Mouse (Mus musculus) c-Kit-negative CD71-positive TER-119-positive erythroid progenitor cells, embryonic 14.5 days (primary cell): ENCODE measurements around the gene Cdkl3.

ENCODE experiments used
- DNase-seq: peaks from one replicate; pipeline ENCODE4 v3.0.0-alpha.2; 2013; ENCODE audit warnings: low read depth, low spot score

The Cdkl3 gene

GRCm38 (mm10) chr11:52011541-52011940 is 7.5 kb downstream of the Cdkl3 start:
- DNase-seq: no peak

GRCm38 (mm10) chr11:52018217-52018616 is 14.2 kb downstream of the Cdkl3 start:
- no peak for DNase-seq

- no peak for DNase-seq
These were observed 28.3 kb downstream of the Cdkl3 start for GRCm38 (mm10) chr11:52032356-52032755.

DNA sequence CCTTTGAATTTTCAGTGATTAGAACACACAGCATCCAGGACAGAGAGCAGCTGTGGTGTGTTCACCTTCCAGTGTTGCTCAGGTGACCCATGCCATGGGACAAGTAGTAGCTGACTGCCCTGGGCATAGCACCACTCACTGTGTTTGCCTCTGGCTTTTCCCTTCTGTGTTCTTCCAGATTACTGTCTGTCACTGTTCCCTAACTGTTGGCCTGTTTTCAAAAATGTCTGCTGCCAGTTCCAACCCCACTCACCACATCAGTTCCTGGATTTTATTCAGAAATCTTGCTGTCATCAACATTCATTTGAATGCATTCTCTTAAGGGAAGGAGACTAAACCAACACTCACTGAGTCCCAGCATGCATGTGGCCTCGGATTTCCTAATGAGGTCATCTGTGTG is 29.9 kb downstream of the Cdkl3 start:
- no peak for DNase-seq

DNA sequence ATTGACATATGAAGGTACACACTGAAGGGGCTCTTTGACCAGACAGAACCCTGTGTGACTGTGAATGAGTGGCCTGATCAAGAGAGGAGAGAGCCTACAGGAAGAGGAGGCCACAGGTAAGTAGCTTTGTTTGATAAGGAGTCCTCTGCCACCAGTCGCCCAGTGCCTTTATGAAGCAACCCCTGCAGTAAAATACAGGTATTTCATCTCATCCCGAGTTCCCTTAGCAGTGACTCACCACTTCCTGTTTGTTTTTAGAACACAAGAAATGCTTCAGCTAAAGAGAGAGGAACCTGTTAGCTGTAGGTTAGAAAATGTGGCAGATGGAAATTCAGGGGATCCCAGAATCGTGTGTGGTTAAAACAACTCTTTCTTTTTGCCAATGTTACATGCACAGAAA is 31.9 kb downstream of the Cdkl3 start:
- DNase-seq: no peak

- DNase-seq: no peak
These were observed 33.6 kb downstream of the Cdkl3 start for GRCm38 (mm10) chr11:52037659-52038058.

- no peak for DNase-seq
These were observed 39.2 kb downstream of the Cdkl3 start for GRCm38 (mm10) chr11:52043224-52043623.

GRCm38 (mm10) chr11:52044156-52044555 is 40.1 kb downstream of the Cdkl3 start:
- DNase-seq: no peak

DNA sequence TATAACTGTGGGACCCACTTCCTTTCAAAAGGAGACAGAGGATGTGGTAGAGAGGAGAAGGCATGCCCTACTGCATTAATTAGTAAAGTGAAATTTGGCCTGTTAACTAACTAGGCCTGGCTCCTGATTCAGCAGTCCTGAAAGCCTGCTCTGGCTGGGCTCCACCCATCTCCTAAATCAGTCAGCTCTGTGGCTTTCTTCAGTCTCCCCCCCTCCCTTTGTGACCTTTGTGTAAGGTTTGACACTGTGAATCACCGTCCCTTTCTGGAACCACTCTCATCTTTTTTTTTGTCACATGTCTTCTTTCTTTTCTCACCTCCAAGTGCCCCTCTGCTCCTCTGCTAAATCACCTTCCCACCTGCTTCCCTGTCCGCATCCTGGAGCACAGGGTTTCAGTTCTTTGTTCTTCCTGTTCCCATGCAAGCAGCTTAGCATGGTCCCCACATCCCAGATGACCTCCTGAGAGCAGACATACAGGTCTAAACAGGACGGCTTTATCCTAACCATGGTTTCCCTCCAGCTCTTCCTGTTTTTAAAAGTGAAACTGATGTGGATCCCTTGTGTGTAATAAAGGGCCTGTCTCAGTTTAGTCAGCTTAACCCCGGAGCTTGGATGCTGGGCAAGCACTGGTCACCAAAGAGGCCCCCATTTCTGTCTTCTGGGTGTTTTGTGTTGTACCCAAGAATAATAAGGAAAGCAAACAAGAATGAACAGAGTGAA is 42.6 kb downstream of the Cdkl3 start:
- no peak for DNase-seq

DNA sequence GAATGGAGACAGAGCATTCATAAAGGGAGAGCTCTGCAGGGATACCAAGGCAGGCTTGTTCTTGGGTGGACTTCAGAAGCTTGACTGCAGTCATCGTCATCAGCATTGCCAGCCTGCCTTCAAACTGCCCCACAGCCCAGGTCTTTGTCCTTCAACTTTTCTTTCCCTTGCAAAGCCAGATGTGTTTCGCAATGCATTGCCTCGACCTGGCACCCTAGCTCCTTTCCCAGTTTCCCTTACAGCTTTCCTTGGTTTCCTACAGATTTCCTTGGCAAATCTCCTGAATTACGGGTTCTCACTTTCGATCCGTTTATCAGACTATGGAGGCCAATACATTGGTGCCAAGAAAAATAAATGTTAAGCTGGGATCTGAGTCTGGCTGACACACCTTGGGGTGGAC is 49.4 kb downstream of the Cdkl3 start:
- DNase-seq: no peak

GRCm38 (mm10) chr11:52054728-52055127 is 50.7 kb downstream of the Cdkl3 start:
- DNase-seq: no peak

DNA sequence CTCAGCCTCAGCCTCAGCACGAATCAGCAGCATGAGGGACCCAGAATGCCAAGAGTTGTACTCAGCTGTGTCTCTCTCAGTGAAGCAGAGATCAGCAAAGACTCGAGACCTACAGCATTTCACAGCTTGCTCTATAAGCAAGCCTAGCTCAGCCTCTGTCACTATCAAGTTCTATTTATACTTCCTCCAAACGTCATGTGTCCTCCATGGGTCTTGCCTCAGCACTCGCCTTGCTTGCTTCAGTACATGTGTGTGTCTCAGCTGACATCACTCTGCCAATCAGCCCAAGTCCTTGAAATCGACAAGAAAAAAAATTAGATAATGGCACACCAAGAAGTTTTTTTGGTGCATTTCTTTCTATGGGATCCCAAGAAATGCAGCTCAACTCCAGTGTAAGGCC is 52.2 kb downstream of the Cdkl3 start:
- no peak for DNase-seq

DNA sequence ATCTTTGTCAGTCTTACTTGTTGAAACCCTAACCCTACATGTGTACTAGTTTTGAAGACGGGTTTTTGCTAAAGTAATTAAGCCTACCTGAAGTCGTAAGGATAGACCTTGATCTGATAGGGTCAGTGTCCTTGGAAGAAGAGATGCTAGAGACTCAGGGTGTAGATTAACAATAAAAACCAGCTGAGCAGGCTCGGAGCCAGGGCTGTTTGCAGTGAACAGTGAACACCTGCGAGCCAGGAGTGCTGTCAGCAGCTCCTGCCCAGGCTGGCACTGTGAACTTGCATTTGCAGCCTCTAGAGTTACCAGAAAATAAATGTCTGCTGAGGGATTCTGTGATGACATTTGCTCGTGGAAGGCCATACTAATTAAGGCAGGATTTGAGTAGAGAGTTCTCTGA is 55.0 kb downstream of the Cdkl3 start:
- DNase-seq: no peak

DNA sequence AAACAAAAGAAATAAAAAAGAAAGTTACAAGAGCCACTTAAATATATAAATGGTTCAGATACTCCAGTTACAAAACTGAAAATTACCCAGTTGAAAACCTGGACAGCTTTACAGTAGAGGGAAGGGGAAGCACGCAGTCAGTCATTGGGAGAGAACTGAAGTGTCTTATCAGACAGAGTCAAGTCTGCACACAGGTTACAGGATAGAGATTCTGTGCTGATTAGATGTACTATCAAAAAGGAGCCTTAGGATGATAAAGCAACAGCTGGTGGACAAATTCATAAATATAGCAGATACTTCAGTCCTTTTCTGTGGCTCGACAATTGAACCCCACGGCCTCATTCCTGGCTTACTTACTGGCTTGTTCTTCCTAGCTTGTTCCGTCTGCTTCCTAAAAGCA is 56.3 kb downstream of the Cdkl3 start:
- no peak for DNase-seq

- no peak for DNase-seq
These were observed 58.4 kb downstream of the Cdkl3 start for GRCm38 (mm10) chr11:52062406-52062805.

GRCm38 (mm10) chr11:52064398-52064797 is 60.4 kb downstream of the Cdkl3 start:
- DNase-seq: no peak

DNA sequence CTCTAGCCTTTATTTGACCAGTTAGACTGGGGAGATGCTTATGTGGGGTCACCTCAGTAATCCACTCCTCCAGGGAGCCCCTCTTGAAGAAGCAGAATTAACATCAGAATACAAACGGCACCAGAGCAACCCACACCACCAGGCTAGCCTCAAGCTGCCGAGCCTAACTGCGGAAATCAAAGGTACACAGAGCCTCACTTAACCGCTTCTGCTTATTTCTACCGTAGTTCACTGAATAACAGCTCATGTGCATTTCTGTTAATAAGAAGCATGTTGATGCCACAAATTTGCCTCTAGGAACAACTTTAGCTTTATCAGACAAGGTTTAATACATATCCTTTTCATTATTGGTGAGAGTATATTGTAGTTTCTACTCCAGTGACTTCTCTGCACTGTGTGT is 61.8 kb downstream of the Cdkl3 start:
- no peak for DNase-seq

- DNase-seq: no peak
These were observed 67.7 kb downstream of the Cdkl3 start for GRCm38 (mm10) chr11:52071768-52072167.

DNA sequence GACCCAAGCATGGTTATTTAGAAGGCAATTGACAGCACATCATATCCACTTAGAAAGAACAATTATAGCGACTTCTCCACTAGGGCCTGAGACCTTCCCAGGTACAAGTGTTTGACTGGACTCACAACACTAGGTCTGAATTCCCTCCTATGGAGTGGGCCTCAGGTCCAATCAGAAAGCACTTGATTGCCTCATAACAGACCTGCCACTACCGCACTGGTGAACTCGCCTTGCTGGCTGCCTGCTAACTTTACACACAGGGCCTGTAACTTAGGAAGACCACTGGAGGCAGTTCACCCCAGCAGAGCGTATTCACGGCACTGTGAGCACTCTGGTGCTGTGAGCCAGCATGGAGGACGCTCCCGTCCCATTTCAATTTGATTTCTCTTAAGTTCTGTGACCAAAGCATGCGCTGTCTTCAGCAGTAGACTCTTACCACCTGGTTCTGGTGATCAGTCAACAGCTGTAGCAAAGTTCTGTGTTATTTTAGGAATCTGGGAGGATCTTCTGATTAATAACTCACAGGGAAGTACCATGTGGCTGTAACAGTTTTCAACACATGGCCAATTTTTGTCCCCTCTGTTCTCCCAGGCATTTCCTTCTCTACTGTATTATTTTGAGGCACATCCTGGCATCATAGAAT is 69.6 kb downstream of the Cdkl3 start:
- no peak for DNase-seq

GRCm38 (mm10) chr11:52074626-52075470 is 70.8 kb downstream of the Cdkl3 start:
- no peak for DNase-seq

GRCm38 (mm10) chr11:52075794-52076633 is 72.0 kb downstream of the Cdkl3 start:
- DNase-seq: no peak
